Mouse (Mus musculus) liver, adult 2 months (tissue): Measurements from ENCODE around the gene Ppp1r3d. TPM values are rescaled to one million over a fixed set of nuclear protein-coding genes. Genes with fewer than 3 reads are reported as not detected.

Source experiments
- DNase-seq: peaks from one replicate; pipeline ENCODE4 v3.0.0-alpha.2; 2011; ENCODE audit warnings: low read depth, low spot score; ENCODE audit errors: extremely low read depth
- H3K27ac ChIP-seq: fragments of 200-500 bp; replicated peaks from 2 replicates; pipeline ENCODE4 v1.5.1; 2012; ENCODE audit warnings: low read depth, mild to moderate bottlenecking, control low read depth, inconsistent platforms, low read length; ENCODE audit not compliant: insufficient read depth
- H3K27me3 ChIP-seq: fragments of 200-500 bp; 2 replicates; pipeline ENCODE4 v1.6.1; 2012; ENCODE audit warnings: mild to moderate bottlenecking, moderate library complexity, low read length, inconsistent platforms; ENCODE audit not compliant: control insufficient read depth, insufficient read depth
- H3K36me3 ChIP-seq: fragments of 200-500 bp; 2 replicates; pipeline ENCODE4 v1.6.1; 2012; ENCODE audit warnings: low read length, inconsistent platforms; ENCODE audit not compliant: control insufficient read depth, insufficient read depth
- H3K4me1 ChIP-seq: fragments of 200-500 bp; 2 replicates; pipeline ENCODE4 v1.6.1; 2011; ENCODE audit warnings: low read length; ENCODE audit not compliant: control insufficient read depth, insufficient read depth
- H3K4me3 ChIP-seq: fragments of 200-500 bp; 2 replicates; pipeline ENCODE4 v1.5.1; 2011; ENCODE audit warnings: low read depth, mild to moderate bottlenecking, control low read depth, low read length, moderate library complexity; ENCODE audit not compliant: insufficient read depth
- H3K79me2 ChIP-seq: fragments of 200-500 bp; 2 replicates; pipeline ENCODE4 v1.6.1; 2012; ENCODE audit warnings: inconsistent platforms, mild to moderate bottlenecking, low read length, moderate library complexity; ENCODE audit not compliant: control insufficient read depth, insufficient read depth
- H3K9ac ChIP-seq: fragments of 200-500 bp; 2 replicates; pipeline ENCODE4 v1.6.1; 2012; ENCODE audit warnings: low read depth, mild to moderate bottlenecking, control low read depth, inconsistent platforms, low read length
- CTCF ChIP-seq: fragments of 200-500 bp; IDR thresholded peaks from 2 replicates; pipeline ENCODE4 v1.5.1; 2011; ENCODE audit warnings: low read depth, low read length, control low read depth
- POLR2A ChIP-seq: fragments of 200-500 bp; IDR thresholded peaks from 2 replicates; pipeline ENCODE4 v1.6.1; 2011; ENCODE audit warnings: low read length, control low read depth; ENCODE audit not compliant: insufficient read depth; ENCODE audit errors: extremely low read depth
- WGBS: fragments of 180-500 bp; shearing (Covaris S2); methylation state at CpG from one replicate; pipeline ENCODE4 v1.1.7; 2018; 5-methylcytosine and 5-hydroxymethylcytosine counted together
- polyA plus RNA-seq: library from polyadenylated mRNA; depleted of rRNA; stranded (reverse); fragments of >200 nt; gene quantifications from 2 replicates; pipeline ENCODE4 v1.2.3, GENCODE M21; 2012
- total RNA-seq: library from RNA; depleted of rRNA; stranded (reverse); fragments of >200 nt; gene quantifications from 2 replicates; pipeline ENCODE4 v1.2.3, GENCODE M21; 2014

Gene Ppp1r3d
- total and polyA plus RNA-seq, 2 experiments: 0.18 to 0.21 TPM

- H3K4me3 ChIP-seq: no peak overlapping the region
- no peaks in the 10 kb centered on the region for H3K36me3 ChIP-seq
- TF ChIP-seq CTCF: no peak
- TF ChIP-seq POLR2A: no peak
- H3K4me1 ChIP-seq: no peaks in the 10 kb centered on the region
- no peaks in the 10 kb centered on the region for H3K79me2 ChIP-seq
- no peaks in the 10 kb centered on the region for H3K27me3 ChIP-seq
- WGBS: 37% methylated on average over 3 of the region's 3 CpGs
- no peak overlapping the region for H3K27ac ChIP-seq
- DNase-seq: no peak
- no peak overlapping the region for H3K9ac ChIP-seq
These were observed 7.9 kb upstream of the Ppp1r3d start for GRCm38 (mm10) chr2:178422186-178422585.

- no peaks in the 10 kb centered on the region for H3K36me3 ChIP-seq
- H3K27me3 ChIP-seq: no peaks in the 10 kb centered on the region
- no peak for DNase-seq
- no peaks in the 10 kb centered on the region for H3K79me2 ChIP-seq
- H3K4me1 ChIP-seq: no peaks in the 10 kb centered on the region
- 79% methylated on average over 6 of the region's 6 CpGs for WGBS
- TF ChIP-seq CTCF (no peak), POLR2A (no peak)
- H3K9ac ChIP-seq: no peak overlapping the region
- no peak overlapping the region for H3K4me3 ChIP-seq
- no peak overlapping the region for H3K27ac ChIP-seq
These were observed 7.3 kb upstream of the Ppp1r3d start for GRCm38 (mm10) chr2:178421603-178422002.

DNA sequence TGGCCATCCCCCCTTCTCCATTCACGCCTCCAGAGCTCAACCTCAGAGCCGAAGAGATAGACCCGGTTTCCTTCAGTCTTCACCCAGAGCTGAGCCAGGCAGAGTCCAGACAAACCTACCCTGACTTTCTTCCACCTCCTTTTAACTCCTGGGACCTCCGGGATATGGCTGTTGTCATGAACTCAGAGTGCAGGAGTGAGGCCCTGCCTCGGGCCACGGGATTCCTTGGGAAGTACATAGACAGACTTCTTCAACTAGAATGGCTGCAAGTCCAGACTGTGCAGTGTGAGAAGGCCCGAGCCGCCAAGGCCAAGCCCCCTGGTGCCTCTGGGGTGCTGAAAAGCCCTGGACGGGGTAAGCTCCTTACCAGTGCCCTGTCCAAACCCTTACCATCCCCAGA lies 6.3 kb upstream of the Ppp1r3d start:
- Histone ChIP-seq H3K27me3 (no peaks in the 10 kb centered on the region), H3K79me2 (no peaks in the 10 kb centered on the region), H3K9ac (no peak overlapping the region), H3K4me1 (no peaks in the 10 kb centered on the region), H3K27ac (no peak overlapping the region), H3K36me3 (no peaks in the 10 kb centered on the region), H3K4me3 (no peak overlapping the region)
- TF ChIP-seq POLR2A: no peak
- no peak for TF ChIP-seq CTCF
- WGBS: 86% methylated on average over 9 of the region's 9 CpGs
- DNase-seq: no peak

DNA sequence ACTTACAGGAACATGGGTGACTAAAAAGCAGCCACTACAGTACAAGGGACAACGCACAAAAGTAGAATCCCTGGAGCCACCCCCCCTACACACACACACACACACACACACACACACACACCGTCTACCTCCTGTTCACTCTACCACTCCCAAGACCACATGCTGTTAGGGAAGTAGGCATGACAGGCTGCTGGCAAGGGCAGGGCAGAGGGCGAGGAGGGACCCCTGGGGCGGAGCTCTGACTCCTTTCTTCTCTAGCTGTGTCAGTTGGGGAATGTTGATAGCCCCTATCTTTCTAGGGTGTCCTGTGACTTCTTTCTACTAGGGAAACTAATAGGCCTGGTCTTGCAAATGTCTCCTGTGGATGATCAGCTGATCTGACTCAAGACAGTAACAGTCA lies 2.7 kb upstream of the Ppp1r3d start:
- TF ChIP-seq CTCF (no peak), POLR2A (no peak)

GRCm38 (mm10) chr2:178416427-178416826 lies 2.2 kb upstream of the Ppp1r3d start:
- TF ChIP-seq CTCF (no peak), POLR2A (no peak)
- no peaks in the 10 kb centered on the region; the same call in 1 of the 2 replicates for H3K4me1 ChIP-seq
- WGBS: 67% methylated on average over 13 of the region's 13 CpGs
- no peaks in the 10 kb centered on the region for H3K79me2 ChIP-seq
- H3K27me3 ChIP-seq: peaks cover 7% of the 10 kb centered on the region; the same call in 1 of the 2 replicates
- H3K4me3 ChIP-seq: no peak overlapping the region
- H3K27ac ChIP-seq: no peak overlapping the region
- DNase-seq: no peak
- no peaks in the 10 kb centered on the region for H3K36me3 ChIP-seq
- no peak overlapping the region for H3K9ac ChIP-seq

More for the DNA sequence above, 2.7 kb upstream of the Ppp1r3d start:
- Histone ChIP-seq H3K4me1 (no peaks in the 10 kb centered on the region; the same call in 1 of the 2 replicates), H3K9ac (no peak overlapping the region), H3K79me2 (no peaks in the 10 kb centered on the region), H3K27me3 (peaks cover 7% of the 10 kb centered on the region; the same call in 1 of the 2 replicates), H3K27ac (no peak overlapping the region), H3K36me3 (no peaks in the 10 kb centered on the region), H3K4me3 (no peak overlapping the region)
- DNase-seq: no peak
- 89% methylated on average over 4 of the region's 4 CpGs for WGBS

GRCm38 (mm10) chr2:178415150-178415448 lies 827 bp upstream of the Ppp1r3d start:
- DNase-seq: no peak
- H3K4me3 ChIP-seq: no peak overlapping the region

More at GRCm38 (mm10) chr2:178415150-178415448, 827 bp upstream of the Ppp1r3d start:
- no peaks in the 10 kb centered on the region for H3K36me3 ChIP-seq
- peaks cover 7% of the 10 kb centered on the region; the same call in 1 of the 2 replicates for H3K27me3 ChIP-seq
- 46% methylated on average over 3 of the region's 3 CpGs for WGBS
- H3K9ac ChIP-seq: no peak overlapping the region
- no peak overlapping the region for H3K27ac ChIP-seq
- no peaks in the 10 kb centered on the region; the same call in 1 of the 2 replicates for H3K4me1 ChIP-seq
- TF ChIP-seq POLR2A: no peak
- no peak for TF ChIP-seq CTCF
- no peaks in the 10 kb centered on the region for H3K79me2 ChIP-seq
